Mouse (Mus musculus) neural tube, embryonic 10.5 days (tissue): ENCODE data around the gene Chil1.
A peak's percentile ranks its signal among the peaks of the same experiment; 100 is the strongest.

ENCODE experiments used
- DNase-seq: peaks from one replicate; pipeline ENCODE4 v3.0.0-alpha.2; 2017; ENCODE audit warnings: low spot score; ENCODE audit errors: extremely low spot score

The Chil1 gene

DNA sequence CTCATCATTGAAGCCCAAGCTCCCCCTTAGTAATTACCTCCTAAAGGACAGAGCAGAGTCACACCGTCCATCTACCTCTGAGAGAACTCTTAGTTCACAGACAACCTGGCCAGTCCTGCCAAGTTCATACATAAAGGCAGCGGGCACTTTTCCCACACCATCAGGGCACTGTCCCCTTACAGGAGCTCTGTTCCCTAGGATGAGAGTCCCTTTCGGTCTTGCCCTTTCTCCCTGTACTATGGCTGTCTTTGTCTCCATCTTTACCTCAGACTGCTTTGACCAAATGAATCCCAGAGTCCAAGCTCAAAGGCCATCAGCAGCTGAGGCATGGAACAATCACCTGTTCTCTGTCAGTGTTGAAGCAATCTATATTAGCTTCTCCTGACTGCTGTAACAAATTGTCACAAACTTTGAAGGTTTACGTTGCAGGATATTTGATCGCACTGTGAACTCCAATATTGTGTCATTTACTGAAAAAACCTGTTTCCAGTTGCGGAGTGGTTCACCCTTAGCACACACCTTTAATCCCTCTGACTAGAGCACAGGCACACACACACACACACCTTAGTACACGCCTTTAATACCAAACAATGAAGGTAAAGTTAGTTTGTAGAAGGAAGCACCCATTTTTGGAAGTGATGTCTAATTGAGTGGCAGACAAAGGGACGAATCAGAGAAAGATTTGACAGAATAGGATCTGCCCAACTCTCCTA is 12.8 kb upstream of the Chil1 start:
- DNase-seq = no peak

DNA sequence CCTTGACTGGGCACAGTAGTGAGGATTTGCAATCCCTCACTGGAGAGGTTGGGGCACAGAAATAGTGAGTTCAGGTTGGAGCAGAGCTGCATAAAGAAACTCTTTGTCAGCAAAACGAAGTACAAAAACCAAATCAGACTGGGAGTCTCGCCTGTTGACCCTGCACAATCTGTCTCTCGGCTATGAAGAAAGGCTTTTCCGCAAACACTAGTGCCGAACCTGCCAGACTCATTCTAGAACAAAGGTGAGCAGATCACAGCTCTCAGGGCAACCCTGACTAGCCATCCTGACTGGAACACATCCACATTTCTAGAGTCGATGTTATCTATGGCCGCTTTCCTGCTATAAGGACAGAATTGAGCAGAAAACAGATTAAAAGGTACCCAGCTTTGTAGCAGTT is 8.9 kb upstream of the Chil1 start:
- DNase-seq = no peak

DNA sequence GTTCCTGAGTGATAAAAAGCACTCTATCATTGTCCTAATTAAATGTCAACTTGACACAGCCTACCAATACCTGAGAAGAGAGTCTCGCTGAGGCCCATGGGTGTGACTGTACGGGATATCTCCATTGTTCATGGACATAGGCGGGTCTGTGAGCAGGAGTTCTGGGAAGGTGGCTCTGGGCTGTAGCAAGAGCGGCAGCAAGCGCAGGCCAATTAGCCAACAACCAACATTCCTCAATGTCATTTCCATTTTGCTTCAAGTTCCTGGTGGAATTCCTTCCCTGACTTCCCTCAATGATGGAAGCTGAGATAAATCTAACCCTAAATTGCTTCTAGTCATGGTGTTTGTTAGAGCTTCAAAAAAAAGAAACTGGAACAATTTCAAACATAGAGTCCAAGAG is 4.0 kb upstream of the Chil1 start:
- no peak for DNase-seq

DNA sequence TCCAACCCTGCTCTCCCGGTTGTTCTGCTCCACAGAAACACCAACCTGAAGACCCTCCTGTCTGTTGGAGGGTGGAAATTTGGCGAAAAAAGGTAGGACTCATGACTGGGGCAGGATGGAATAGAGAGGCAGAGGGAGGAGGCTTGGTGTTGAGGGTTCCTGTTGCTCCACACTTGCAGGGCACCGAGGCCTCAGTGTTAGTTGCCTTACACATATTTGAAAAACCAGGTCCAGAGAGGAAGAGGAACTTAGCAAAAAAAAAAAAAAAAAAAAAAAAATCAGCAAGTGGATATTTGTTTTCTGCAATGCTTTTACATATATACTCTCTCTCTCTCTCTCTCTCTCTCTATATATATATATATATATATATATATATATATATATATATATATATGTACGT is 2.1 kb downstream of the Chil1 start:
- DNase-seq = no peak

DNA sequence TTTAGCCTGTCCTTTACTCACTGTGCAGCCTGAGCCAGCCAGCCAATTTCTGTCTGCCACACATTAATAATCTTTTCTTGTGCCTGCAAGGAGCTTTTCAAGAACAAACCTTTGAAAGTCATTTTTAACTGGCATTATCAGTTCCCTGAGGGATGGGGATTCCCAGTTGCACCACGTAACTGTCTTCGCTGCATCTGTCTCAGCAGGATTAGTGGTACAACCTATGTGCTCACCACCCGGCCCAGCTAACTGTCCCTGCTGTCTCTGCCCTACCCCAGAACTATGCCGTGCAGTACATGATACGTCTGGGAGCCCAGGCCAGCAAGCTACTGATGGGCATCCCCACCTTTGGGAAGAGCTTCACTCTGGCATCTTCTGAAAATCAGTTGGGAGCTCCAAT is 6.2 kb downstream of the Chil1 start:
- no peak for DNase-seq

DNA sequence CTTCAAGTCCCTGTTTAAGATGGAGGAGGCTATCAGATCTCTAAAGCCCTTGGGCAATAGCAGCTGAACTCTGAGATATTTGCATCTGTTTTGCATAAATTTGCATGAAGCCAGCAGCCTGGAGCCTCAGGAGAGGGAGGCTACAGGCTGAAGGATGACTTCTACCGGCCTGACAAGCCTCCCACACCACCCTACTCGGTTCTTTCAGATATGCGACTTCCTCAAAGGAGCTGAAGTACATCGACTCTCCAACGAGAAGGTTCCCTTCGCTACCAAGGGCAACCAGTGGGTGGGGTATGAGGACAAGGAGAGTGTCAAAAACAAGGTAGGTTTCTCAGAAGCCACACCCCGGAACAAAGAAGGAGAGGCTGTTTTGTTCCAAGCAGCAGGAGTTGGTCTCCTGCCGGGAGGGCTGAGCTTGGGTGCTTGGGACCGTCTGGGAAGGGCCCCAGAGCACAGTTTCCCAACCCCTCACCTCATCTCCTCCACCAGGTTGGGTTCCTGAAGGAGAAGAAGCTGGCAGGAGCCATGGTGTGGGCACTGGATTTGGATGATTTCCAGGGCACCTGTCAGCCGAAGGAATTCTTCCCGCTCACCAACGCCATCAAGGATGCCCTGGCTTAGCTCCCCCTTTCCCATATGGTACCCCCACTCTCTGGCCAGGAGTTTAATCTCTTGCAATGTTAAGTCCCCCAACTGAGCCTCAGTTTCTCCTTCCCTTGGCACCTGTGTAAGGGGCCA is 7.2 kb downstream of the Chil1 start:
- no peak for DNase-seq

DNA sequence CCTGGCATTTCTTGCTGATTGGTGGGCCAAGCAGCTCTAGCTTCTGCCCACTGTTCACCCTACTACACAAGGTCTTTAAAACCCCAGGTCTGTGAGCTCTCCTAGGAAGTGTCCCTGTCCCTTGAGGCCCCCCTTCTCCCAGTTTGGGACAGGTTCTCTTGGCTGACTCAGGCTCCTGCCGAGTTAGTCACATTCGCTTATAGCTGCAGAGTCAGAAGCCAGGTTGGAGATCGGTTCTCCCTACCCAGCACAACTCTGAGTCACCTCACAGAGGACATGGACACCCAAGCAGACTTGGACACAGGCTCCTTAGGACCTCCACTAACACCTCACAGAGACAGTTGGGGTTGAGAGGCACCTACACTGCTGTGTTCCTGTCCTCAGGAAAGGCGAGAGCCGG is 9.2 kb downstream of the Chil1 start:
- no peak for DNase-seq

DNA sequence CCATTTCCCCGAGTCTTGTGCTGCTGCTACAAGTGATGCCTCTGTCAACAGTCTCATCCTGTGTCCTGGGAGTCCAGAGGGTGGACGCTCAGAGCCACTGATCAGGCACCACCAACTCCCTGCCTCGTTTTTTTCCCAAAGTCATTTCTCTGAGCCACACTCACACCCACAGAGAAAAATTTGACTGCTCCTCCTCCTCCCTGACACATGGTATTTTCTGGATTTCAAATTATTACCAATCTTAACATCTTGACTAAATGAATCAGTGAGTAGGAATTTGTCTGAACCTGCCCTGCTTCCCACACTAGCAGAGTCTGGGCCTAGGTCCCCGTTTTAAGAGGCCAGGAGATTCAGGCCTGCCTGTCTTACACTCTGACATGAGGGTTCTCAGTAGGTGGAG is 10.0 kb downstream of the Chil1 start:
- DNase-seq = no peak

DNA sequence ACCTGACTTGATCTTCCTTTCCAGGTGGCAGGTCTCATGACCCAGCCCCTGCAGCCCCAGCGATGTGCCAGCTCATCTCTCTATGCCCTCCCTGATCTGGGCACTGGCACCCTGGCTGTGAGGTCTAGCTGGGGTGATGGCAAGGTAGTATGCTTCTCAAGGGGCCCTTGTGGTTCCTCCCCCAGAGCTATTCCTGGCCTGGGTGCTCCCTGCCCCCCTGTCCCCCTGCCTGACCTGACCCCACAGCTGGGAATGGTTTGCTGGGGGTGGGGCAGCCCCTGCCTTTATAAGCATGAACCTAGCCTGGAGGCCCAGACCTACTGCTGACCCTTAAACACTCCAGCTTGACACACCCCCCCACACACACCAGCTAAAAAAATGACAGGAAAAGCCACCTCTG is 11.2 kb downstream of the Chil1 start, which contains the start of gene Mybph:
Gene Mybph (plus strand): TSS at position 323 of the 400 bp plus-strand sequence.
- DNase-seq = no peak

DNA sequence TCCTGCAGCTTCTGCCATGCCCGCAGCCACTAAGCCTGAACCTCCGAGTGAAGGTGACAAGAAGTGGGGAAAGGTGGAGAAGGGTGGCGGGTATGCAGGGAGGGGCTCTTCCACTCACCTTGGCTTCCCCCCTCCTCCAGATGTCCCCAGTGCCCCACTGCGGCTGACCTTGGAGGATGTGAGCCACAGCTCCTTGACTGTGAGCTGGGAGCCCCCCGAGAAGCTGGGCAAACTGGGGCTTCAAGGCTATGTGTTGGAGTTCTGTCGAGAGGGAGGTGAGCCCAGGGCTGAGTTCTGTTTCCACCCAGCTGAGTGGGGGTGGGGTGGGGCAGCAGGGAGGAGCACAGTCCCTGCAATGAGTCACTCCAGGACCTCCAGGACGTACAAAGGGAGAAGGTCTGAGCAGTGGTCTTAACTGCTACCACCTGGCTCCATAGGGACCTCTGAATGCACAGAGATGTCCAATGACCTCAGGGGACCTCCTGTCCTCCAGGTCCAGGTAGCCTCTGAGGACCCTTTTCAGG is 11.8 kb downstream of the Chil1 start:
- no peak for DNase-seq

DNA sequence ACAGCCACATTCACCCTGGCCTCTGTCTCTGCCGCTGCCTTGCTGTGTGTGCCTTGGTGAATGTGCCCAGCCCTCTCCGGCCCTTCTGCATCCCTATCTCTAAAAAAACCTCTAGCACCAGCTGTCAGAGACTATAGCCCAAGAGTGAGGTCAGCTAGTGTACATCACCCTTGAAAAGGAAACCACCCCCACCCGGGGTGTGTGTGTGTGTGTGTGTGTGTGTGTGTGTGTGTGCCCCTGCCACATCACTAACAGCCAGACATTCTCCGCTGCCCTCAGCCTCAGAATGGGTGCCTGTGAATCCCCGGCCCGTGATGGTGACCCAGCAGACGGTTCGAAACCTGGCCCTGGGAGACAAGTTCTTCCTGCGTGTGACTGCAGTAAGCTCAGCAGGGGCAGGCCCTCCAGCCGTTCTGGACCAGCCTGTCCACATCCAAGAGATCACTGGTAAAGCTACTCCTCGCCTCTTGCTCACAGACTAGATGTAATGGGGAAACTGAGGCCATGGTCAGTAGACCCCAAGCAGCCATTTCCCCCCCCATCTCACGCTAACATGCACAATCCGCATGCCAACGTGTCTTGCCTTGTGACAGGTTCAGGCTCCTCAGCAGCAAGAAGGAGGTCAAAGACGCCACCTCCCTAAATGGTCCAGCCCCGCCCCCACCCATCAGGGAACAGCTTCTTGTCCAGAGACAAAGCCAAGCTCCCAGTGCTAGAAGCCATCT is 12.5 kb downstream of the Chil1 start:
- no peak for DNase-seq

DNA sequence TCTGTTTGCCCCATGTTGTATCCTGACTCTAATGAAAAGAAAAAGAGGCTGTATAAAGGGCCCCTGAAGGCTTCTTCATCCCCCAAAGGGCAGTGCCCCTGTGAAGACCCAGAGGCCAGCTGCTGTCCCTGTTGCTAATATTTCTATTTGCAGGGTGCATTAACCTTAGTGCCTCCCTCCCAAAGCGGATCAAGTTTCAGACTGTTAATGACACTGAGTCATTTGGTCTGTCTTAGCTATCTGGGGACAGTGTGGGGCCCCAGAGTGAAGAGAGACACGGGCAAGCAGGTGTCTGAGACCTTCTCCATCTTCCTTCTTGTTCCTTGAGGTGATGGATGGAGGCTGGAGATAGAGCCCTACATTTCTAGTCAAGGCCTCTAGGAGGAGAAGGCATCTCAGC is 13.1 kb downstream of the Chil1 start:
- no peak for DNase-seq

DNA sequence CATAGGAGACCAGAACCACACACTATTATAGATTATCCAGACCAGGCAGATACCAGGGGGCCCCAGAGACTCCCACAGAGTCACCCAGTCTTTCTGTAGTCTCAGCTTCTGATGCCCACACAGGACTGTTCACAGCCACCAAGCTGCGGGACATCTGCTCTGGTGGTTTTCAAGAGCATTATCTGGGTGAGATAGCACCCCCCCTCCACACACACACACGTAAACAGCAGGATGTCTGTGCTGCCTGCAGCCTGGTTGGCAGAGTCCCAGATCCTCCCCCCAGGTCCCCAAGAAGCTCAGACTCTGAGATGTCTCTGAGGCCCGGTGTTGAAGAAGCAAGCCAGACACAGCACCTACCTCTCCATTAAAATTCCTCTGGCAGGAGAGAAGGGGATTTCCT is 13.6 kb downstream of the Chil1 start:
- DNase-seq = no peak

DNA sequence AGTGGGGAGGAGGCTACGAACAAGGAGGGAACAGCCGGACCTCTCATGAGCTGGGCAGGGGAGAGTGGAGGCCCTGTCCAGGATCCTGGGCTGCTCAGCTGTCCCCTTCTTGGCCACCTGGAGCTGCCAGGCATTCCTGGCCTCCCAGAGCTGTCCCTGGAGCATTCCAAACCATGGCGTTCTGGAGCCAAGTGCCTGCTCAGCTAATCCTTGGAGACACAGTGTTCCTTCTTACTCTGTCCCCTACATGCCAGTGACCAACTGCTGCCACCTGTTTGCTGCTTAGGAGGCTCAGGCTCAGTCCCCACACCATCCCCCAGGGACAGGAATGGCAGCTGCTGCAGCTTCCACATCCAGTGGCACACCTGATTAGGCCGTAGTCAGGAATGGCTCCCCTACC is 14.0 kb downstream of the Chil1 start:
- no peak for DNase-seq

DNA sequence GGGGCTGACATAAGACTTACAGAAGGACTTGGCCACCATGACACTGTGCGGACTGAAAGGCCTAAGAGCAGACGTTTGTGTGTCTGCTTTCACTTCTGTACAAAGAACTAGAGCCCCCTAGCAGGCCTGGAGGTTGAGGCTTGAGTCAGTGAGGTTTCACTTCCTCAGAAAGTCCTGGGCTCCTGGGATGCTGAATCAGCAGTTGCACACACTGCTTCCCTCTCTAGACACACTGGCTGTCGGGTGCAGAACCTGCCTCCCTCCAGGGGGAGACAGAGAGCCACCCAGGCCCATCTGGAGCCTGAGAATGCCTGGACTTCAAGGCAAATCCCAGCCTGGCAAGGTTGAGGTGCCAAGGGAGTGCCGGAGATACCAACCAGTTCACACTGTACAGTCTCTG is 14.4 kb downstream of the Chil1 start:
- DNase-seq = no peak

DNA sequence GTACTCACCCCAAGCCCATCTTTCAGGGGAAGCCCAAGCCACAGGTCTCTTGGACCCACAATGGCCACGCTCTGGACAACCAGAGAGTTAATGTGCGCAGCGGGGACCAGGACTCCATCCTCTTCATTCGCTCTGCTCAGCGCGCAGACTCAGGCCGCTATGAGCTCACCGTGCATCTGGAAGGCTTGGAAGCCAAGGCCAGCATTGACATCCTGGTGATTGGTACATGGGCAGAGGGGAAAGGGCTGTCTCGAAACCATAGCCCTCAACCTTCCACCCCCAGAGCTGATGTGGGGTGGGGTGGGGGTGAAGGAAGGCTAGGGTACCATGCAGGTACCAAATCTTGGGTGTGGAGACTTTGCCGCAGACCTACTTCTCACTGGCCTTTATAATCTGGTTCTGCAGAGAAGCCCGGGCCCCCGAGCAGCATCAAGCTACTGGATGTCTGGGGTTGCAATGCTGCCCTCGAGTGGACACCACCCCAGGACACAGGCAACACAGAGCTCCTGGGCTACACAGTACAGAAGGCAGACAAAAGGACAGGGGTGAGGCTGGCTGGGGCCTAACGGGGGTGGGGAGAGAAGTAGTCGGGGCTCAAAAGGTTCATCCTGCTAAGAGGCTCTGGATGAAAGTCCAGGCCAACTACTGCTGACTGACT is 15.5 kb downstream of the Chil1 start:
- DNase-seq = no peak

DNA sequence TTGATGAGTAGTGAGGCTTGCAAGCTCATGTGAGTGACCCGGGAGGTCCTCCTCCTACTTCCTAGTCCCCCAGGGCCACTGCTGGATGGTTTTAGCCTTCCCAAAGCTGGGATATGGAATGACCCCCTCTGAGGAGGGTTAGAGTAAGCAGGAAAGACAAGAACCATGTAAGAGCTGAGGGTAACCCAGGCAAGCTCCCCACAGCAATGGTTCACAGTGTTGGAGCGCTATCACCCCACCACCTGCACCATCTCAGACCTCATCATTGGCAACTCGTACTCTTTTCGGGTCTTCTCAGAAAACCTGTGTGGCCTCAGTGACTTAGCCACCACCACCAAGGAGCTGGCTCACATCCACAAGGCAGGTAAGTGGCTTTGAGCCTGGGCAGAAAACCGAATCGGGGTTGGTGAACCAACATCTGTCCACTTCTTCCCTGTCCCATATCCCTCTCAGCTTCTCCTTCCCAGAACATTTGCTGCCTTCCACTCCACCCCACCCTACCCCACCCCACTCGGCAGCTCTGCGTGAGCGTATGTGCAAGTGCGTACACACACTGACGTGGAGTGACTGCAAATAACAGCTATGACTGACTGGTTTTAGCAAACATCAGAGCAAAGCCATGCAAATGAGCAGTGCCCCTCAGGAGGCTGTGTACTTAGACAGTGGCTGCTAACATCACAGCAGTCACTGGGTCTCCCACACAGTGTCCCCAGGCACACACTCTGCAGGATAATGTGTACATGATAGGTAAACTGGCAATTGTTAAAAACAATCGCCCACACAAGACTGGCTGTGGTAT is 16.4 kb downstream of the Chil1 start:
- no peak for DNase-seq

DNA sequence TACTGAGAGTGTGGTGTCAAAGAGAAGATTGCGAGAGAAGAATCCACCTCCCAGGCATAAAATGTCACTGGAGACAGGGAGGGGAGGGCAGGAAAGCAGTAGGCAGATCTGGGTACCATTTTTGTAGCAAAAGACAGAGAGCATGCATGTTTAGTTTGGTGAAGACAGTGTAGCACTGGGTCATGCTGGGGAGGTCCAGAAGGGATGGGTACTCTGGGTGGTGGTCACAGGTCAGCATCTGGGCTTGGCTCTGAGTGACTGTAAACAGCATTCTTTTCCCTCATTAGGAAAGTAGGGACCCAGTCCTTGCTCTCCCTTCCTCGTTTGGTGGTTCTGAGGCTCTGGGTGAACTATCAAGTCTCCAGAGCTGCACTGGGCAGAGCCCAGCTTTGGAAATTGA is 18.5 kb downstream of the Chil1 start:
- no peak for DNase-seq

DNA sequence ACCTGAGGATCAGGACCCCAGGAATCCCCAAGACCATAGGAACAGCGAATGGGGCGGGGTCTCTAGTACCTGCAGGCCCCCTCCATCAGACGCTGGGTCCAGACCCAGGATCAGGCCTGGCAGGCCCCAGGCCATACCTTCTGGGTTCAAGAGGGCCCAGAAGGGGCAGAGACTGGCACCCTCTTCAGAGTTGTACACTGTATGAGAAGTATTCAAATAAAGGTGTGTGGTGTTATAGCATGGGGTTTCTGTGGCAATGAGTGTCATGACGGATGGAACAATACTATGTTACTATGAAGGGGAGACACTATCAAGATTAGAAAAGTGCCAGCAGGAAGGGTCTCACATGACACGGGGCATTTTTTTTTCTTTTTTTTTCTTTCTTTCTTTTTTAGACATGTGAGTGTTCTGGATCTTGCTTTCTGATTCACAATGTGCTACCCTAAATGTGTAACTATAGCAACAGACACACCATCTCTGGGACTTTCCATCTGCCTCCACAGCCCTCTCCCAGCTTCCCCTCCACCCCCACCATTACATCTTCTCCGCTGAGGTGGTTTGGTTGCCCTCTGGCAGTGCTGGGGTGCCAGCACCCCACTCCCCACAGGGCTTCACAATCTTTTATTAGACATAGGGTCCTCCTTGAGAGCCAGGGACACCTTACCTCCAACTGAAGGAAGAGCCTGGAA is 19.2 kb downstream of the Chil1 start:
- DNase-seq = no peak

DNA sequence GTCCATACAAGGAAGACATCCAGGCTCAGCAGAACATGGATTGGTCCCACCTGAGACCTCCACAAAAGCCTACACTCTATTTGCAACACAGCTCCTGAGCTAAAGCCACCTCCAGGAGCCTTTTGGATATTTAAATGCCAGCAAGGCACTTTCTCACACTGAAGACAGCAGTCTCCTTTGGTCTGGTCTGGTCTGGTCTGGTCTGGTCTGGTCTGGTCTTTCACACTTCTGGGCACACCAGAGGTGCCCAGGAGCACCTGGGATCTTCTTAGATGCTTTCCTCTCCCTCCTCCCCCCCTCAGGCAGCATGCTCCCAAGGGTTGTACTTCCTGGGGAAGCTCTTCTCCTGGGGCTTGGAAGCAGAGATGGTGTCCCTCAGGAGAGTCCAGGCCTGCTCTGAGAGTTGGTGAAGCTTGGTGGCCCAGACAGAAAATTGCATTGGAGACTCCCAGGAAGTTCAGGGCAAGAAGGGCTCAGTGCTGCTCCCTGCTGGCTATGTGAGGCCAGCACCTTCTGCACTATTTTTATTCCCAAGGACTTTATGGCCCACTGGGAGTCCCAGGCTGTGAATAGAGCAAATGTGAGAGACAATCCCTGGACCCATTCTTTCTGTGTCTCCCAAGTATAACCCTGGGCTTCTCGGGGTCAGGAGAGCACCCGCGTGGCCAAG is 19.9 kb downstream of the Chil1 start:
- DNase-seq = peak; percentile 44
